Mouse (Mus musculus) retina, postnatal 7 days (tissue): ENCODE results near the gene Vmn1r71.
"Not testable (repeated sequence)": the region's sequence is repeated elsewhere in the genome, so short reads cannot be mapped to it uniquely, and the experiment has no call there.

ENCODE experiments used
- DNase-seq: peaks from one replicate; pipeline ENCODE4 v3.0.0-alpha.2; 2012; ENCODE audit warnings: low read depth, low spot score

Gene Vmn1r71

DNA sequence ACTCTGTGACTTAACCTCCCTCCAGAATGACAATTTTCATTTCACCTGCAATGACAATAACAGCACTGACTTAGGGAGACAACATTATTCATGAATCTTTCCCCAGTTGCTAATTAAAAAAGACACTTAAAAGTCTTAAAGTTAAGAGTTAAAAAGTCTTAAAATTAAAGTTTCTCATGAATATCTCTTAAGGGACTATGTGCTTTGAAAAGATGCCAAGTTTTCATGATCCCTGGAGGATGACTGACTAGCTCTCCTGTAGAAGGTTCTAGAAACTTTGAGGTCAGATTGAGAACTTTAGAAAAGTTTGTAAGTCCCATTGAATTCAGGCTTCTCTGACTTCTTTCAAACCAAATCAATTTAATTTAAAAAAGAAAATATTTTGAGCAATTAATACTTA is at the start of gene Vmn1r71:
Gene Vmn1r71 (minus strand): TSS at position 101 of the 400 bp plus-strand sequence.
- DNase-seq, result no peak

GRCm38 (mm10) chr7:10757551-10757950 is 3.4 kb upstream of the Vmn1r71 start:
- DNase-seq, result not testable (repeated sequence)
